Mouse (Mus musculus) layer of hippocampus, adult 18-20 months (tissue): ENCODE data around the gene Pih1d2. TPM values are rescaled to one million over a fixed set of nuclear protein-coding genes. Genes with fewer than 3 reads are reported as not detected.
"Not testable (repeated sequence)": the region's sequence is repeated elsewhere in the genome, so short reads cannot be mapped to it uniquely, and the experiment has no call there.

Source experiments
- DNase-seq, 2 experiments: peaks; one replicate each; pipeline ENCODE4 v3.0.0; 2022; ENCODE audit warnings: low spot score in 2 of 2
- total RNA-seq, 2 experiments: library from RNA; stranded (reverse); gene quantifications; 2 replicates each; pipeline ENCODE4 v1.2.3; 2021

Pih1d2 gene
- total RNA-seq, 2 experiments from 2014 or later = 2.3 to 2.8 TPM

GRCm38 (mm10) chr9:50616161-50616560, 960 bp upstream of the Pih1d2 start:
- no peak for DNase-seq

- DNase-seq = no peak
These were observed 741 bp downstream of the Pih1d2 start for GRCm38 (mm10) chr9:50617794-50618330.

- not testable (repeated sequence) for DNase-seq
These were observed 13.8 kb downstream of the Pih1d2 start for GRCm38 (mm10) chr9:50630903-50631302.

- DNase-seq = no peak
These were observed 15.0 kb downstream of the Pih1d2 start for GRCm38 (mm10) chr9:50632016-50632688.

- no peak for DNase-seq
These were observed 15.9 kb downstream of the Pih1d2 start for GRCm38 (mm10) chr9:50633059-50633458.

- DNase-seq = no peak
These were observed 17.1 kb downstream of the Pih1d2 start for GRCm38 (mm10) chr9:50634270-50634669.

- DNase-seq = no peak
These were observed 29.8 kb downstream of the Pih1d2 start for GRCm38 (mm10) chr9:50646826-50647370.

- no peak for DNase-seq
These were observed 33.4 kb downstream of the Pih1d2 start for GRCm38 (mm10) chr9:50650503-50650902.

GRCm38 (mm10) chr9:50658391-50658790, 41.3 kb downstream of the Pih1d2 start:
- no peak for DNase-seq

GRCm38 (mm10) chr9:50658941-50659388, 41.8 kb downstream of the Pih1d2 start:
- DNase-seq = no peak

GRCm38 (mm10) chr9:50659392-50660217, 42.5 kb downstream of the Pih1d2 start, which contains the start of gene Dlat:
Gene Dlat (minus strand): TSS chr9:50659780.
- peak; percentile 90 to 91 for DNase-seq

GRCm38 (mm10) chr9:50660431-50660830, 43.3 kb downstream of the Pih1d2 start:
- DNase-seq = no peak

GRCm38 (mm10) chr9:50664826-50665225, 47.7 kb downstream of the Pih1d2 start:
- peak; percentile 32 to 73 for DNase-seq

- no peak for DNase-seq
These were observed 49.3 kb downstream of the Pih1d2 start for GRCm38 (mm10) chr9:50666442-50666841.

GRCm38 (mm10) chr9:50667579-50668498, 50.7 kb downstream of the Pih1d2 start:
- no peak for DNase-seq

GRCm38 (mm10) chr9:50670690-50671089, 53.6 kb downstream of the Pih1d2 start:
- peak in 1 of 2 experiments; percentile 69 for DNase-seq
